Comparison of ENCODE assay signal across 8 mouse cellular contexts in genomic region chr7:45204380-45205143, GRCm38 (mm10). TPM values are rescaled to one million over a fixed set of nuclear protein-coding genes. Genes with fewer than 3 reads are reported as not detected.
DNase-seq lines count a peak whose midpoint lies in the region; ATAC-seq lines count a peak whose summit lies in the region.

TSS of gene Ccdc155 (minus strand) at chr7:45204892.

- peak; percentile 100 for DNase-seq in R1 (ENCODE audit: low read depth, low spot score)
- DNase-seq in cerebellum, postnatal 25 days = peak; percentile 92 to 96
- DNase-seq in frontal cortex, postnatal 25 days (ENCODE audit: low spot score in 2 of 2) = peak; percentile 80 to 83
- DNase-seq in hindbrain, embryonic 14.5 days (ENCODE audit: low spot score) = peak; percentile 97
- peak; percentile 73 to 79 for DNase-seq in layer of hippocampus, postnatal 25 days (ENCODE audit: extremely low spot score in 1 of 2, low spot score in 1 of 2)
- peak; percentile 93 for DNase-seq in lung, postnatal 14 days
- peak; percentile 88 for DNase-seq in ovary, postnatal 36 days (ENCODE audit: low spot score)
- DNase-seq in thymus, postnatal 14 days = peak; percentile 96

- peak within 1 kb of the TSS; percentile 62 for H3K9ac ChIP-seq in hindbrain, embryonic 14.5 days

- H3K4me1 ChIP-seq in hindbrain, embryonic 14.5 days (replicated peaks; ENCODE audit: control insufficient read depth, insufficient read depth, low read length) = no peaks in the 10 kb centered on the region

- H3K36me3 ChIP-seq in hindbrain, embryonic 14.5 days (replicated peaks; ENCODE audit: control insufficient read depth, insufficient read depth) = no peaks in the 10 kb centered on the region

- H3K27me3 ChIP-seq in hindbrain, embryonic 14.5 days (ENCODE audit: control insufficient read depth, insufficient read depth, low read length) = no peaks in the 10 kb centered on the region

- peak within 1 kb of the TSS; percentile 52 for H3K4me2 ChIP-seq in hindbrain, embryonic 14.5 days (replicated peaks)

- WGBS in hindbrain, embryonic 14.5 days = 10% methylated on average over 44 of the region's 44 CpGs

- ATAC-seq in hindbrain, embryonic 14.5 days (ENCODE audit: low FRiP score) = peak; percentile 97

- peak within 1 kb of the TSS; percentile 82 for H3K27ac ChIP-seq in hindbrain, embryonic 14.5 days

- H3K4me3 ChIP-seq in hindbrain, embryonic 14.5 days (replicated peaks; ENCODE audit: low read length) = peak within 1 kb of the TSS; percentile 42

- no peaks in the 10 kb centered on the region for H3K9me3 ChIP-seq in hindbrain, embryonic 14.5 days (ENCODE audit: control insufficient read depth, low read length)

RNA-seq across cellular contexts. Expression of gene Ccdc155, which starts in this region (rescaled TPM):
- 0.50 and 0.57 TPM in 2 replicates for polyA plus RNA-seq in hindbrain, embryonic 14.5 days (2014; fragmentation: Nextera tagmentation; extraction: Ambion mirVana)
- total RNA-seq in layer of hippocampus, postnatal 25 days (2021) = 1 to 10 TPM; 2.4 to 2.9 TPM

Comparison
In these comparisons a context has a peak if more than half of its experiments do, and no peak if none do; other contexts are left out.
1. Peak in every context shown above with its lines: DNase-seq, ATAC-seq, H3K4me3 ChIP-seq and H3K27ac ChIP-seq.
2. Peak in DNase-seq, ATAC-seq, H3K4me3 ChIP-seq, H3K27ac ChIP-seq, H3K9ac ChIP-seq and H3K4me2 ChIP-seq in hindbrain, embryonic 14.5 days; RNA of the gene not detected or under 1 TPM.